Mouse (Mus musculus): ENCODE measurements at regions not wholly inside any gene's neighbourhood (a gene's known extent, or its start where the extent isn't known, plus 50 kb on each side); places are given as distances from the start of the nearest gene placed in this dataset.
A peak's percentile ranks its signal among the peaks of the same experiment; 100 is the strongest.

DNA sequence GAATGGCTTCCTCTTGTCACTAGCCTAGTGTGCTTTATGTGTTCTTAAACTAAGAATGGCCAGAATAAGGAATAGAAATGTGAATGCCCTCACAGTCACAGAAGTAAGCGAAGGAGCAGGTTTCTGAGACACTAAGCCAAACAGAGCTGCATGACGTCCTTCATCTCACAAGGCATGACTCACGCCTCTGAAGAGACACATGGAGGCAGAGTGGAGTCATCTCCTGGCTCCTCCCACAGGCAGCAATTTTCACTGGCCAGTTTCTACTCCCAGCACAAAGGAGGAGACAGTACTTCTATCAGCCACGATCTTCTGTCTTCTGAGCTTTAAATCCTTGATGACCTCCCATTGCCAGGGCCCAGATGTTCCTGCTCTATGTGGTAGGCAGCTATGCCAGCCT is 291.3 kb upstream of the Rnf32 start:
- DNase-seq = no peak

DNA sequence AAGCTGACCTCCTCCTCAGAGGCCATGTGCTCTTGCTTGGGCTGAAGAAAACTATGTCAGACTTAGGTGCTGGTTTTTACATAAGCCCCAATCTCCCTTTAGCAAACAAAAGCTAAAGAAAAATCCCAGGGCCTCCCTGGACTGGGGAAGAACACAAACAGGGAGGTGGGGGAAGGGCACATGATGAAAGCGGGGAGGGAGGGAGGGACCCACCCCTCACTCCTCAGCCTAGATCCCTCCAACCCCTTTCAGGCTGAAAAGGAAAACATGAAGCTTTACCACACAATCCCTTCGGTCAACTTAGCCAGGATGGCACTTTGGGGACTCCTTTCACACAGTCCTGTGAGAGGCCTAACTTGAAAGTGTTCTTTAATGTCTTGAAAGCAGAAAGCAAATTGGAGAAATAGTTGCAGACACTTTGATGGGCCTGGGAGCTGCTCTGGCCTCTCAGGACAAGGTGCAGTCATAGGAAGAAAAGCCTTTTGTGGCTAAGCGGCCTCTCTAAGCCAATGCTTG is 291.9 kb upstream of the Rnf32 start:
- no peak for DNase-seq

- no peak for DNase-seq
These were observed 303.0 kb upstream of the Rnf32 start for GRCm38 (mm10) chr5:28892703-28893249.

- DNase-seq = no peak
These were observed 303.8 kb upstream of the Rnf32 start for GRCm38 (mm10) chr5:28891988-28892387.

DNA sequence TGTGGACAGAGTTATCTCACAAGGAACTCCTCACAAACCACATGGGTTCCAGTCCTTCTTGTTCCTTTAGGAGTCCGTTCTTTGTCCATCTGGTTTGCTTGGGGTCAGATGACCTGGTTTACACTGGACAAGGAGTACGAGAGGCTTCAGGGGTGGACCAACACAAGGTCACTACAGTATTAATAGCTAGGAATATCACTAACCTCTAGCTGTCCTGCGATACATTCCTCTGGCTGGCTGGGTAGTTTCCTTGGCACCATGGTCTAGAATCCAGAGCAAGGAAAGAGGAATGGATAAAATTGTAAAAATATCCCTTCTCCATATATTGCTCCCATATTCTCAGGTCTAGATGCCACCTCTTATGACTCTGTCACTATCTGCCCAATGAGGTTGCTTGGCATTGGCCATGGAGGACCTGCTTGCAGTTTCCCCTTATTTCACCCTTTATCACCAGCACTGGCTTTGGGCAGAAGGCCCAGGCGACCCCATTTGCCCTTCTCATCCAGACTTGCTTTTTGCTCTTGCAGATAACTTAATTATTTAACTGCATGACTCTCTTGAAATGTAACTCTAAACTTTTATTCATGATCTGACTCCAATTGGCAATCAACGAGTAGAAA is 310.9 kb upstream of the Rnf32 start:
- no peak for DNase-seq

GRCm38 (mm10) chr5:28876199-28876598 is 319.6 kb upstream of the Rnf32 start:
- DNase-seq = no peak

- no peak for DNase-seq
These were observed 322.1 kb upstream of the Rnf32 start for GRCm38 (mm10) chr5:28873600-28874265.

DNA sequence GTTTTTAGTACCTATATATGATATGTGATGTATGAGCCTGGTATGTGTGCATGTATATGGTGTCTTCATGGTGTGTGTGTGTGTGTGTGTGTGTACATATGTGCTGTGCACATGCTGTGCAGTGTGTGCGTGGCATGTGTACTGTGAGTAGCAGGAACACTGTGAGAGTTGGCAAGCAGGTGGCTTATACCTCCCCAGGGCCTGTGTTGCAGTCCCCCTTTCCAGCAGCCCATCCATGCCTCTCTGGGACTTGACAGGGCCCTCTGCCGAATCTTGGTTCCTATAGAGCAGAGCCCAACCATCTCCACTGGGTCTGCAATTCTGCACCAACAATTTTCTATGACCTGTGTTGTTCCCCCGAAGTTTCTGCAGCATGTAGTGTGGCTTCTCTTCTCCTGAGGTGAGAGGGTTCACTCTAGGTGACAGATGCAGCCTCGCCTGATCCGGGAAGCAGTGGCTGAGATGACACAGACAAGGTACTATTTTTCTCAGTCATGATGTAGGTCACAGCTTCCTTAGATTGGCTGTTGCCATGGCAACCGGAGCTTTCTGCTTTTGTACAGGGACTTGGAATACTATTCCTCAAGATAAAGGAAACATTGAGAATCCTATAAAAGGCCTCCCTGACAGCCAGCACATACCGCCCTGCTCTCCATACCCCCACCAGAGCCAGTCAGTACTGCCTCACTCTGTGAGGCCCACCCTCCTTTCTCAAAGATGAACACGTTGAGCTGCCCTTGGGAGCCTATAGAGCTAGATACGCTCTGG is 336.0 kb upstream of the Rnf32 start:
- peak; percentile 86 for DNase-seq

- no peak for DNase-seq
These were observed 357.5 kb upstream of the Rnf32 start for GRCm38 (mm10) chr5:28838141-28838925.

DNA sequence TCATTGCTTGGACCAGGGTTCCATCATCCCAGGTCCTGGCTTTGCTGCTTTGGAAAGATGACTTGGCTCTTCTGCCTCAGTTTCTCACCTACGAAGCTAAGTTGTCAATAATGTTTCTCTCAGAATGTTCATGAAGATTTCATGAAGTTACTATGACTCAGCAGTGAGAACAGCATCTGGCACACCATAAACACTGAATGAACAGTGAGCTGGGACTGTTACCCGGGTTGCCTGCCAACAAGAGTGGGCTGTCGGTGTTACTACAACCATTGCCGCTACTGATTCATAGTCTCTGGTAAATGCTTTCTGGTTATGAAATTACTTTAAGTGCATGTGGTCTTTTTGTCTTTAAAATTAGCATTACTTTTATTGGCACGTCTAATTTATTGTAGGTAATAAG is 352.0 kb upstream of the Shh start:
- no peak for DNase-seq

GRCm38 (mm10) chr5:28807950-28808349 is 340.9 kb upstream of the Shh start:
- DNase-seq = peak; percentile 15

- DNase-seq = no peak
These were observed 332.4 kb upstream of the Shh start for GRCm38 (mm10) chr5:28799464-28799863.

GRCm38 (mm10) chr5:28798361-28798760 is 331.3 kb upstream of the Shh start:
- DNase-seq = no peak

GRCm38 (mm10) chr5:28795130-28795758 is 328.2 kb upstream of the Shh start:
- no peak for DNase-seq

DNA sequence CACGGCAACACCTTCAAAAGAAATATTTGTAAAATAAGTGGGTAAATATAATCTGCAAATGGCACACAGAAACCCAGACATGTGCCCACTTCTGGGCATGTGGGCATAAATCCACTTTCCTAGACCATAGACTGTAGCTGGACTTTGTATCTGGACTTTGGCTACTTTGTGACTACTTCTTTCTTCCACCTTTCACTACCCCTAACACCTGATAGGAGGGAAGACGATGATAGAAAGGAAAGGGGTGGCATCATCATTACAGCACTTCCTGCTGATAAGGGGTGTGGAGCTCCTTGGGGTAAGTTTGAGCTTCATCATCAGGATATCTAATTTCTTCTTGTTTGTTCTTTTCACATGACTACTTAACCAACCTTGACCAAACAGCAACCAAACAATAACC is 326.7 kb upstream of the Shh start:
- DNase-seq = no peak

- no peak for DNase-seq
These were observed 318.4 kb upstream of the Shh start for GRCm38 (mm10) chr5:28785347-28786060.

- no peak for DNase-seq
These were observed 317.4 kb upstream of the Shh start for GRCm38 (mm10) chr5:28784339-28784966.

DNA sequence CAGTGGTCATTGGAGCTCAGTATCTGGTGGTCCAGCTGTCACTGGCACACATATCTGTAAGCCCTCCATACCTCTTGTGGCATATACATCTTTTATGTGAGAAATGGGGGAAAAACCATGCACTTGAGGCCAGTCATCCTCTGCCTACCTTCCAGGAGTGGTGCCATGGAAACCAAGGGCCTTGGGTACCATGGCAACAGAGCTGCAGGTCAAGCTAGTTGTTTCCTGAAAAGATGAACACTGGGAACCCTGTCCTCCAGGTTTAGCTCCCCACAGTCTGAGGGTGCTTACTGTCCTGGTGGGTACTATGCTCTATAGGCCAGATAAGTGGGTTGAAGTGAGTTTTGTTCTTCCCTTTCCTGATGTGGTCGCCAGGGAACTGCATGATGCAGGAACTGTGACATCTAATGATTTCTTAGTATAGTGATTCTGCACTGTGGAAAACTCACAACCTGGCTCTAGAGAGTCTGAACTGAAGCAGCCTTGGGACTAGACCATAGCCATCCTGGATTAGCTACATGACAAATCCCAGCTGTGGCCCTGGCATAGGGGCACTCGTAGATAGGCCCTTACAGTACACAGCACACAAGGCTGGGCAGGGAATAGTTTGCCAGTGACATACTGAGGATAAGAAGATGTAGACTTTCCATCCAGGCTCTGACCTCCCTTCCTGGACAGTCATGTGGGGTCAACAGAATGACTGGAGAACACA is 308.7 kb upstream of the Shh start:
- no peak for DNase-seq

DNA sequence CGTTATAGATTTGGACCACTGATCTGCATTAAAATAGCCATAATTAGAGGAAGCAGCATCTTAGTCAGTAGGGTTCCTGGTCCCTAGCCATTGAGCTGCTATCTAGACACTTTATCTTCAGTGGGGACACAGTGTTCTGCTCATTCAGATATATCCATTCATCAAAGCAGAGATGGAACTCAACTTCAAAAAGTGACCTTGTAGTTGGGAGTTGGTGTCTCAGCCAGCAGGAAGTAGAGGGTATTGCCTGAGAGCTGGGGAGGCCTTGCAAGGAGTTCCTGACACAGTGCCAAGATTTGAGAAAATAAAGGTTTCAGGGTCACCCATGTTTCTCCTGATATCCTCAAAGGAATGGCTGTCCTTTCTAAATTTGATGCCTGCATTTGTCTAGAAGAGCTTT is 304.7 kb upstream of the Shh start:
- DNase-seq = no peak

DNA sequence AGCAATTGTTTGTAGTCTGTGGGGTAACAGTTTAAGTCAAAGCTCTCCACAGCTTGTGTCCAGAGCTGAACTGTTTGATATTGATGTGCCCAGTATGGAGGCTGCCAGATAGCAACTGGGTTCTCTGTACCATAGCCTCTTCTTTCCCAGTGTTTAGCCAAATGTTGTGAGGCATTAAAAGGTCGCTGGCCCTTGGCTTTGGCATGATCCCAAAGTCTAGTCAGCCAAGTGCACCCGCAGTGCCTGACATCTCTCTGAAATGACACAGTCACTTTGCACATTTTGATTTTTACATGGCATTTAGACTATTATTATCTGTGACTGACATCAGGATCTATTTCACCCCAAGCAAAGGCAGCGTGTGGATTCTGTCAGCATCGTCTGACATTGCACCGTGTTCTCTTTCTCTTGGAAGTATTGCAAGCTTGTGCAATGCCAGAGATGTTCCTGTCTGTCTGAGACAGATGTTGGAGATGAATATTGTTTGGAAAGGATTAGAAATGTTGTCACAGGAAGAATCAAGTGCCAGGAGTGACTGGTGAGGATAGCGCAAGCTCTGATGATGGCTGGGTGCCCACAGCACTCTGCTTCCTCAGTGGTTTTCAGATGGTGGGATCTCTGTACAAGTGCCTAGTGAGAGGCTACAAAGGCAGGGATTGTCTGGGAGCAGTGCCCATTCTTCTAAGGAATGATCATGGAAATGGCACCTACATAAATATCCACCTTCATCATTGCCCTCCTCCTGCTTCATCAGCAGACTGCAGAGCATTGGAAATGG is 289.3 kb upstream of the Shh start:
- DNase-seq = peak; percentile 9
